Mouse (Mus musculus) retina, embryonic 14.5 days (tissue): ENCODE results near the gene Asb16.

Source experiments
- DNase-seq: peaks from one replicate; pipeline ENCODE4 v3.0.0-alpha.2; 2015; ENCODE audit warnings: low spot score

Asb16 gene

DNA sequence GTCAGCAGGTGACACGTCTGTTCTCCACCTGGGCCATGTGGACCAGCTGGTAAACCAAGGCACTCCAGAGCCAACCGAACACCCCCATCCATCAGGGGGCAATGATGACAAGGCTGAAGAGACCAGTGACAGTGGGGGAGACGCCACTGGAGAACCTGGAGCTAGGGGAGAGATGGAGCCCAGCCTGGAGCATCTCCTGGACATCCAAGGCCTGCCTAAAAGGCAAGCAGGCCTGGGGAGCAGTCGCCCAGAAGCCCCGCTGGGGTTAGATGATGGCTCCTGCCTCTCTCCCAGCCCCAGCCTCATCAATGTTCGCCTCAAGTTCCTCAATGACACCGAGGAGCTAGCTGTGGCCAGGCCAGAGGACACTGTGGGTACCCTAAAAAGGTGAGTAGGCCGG is 18.9 kb downstream of the Asb16 start:
- DNase-seq = no peak

DNA sequence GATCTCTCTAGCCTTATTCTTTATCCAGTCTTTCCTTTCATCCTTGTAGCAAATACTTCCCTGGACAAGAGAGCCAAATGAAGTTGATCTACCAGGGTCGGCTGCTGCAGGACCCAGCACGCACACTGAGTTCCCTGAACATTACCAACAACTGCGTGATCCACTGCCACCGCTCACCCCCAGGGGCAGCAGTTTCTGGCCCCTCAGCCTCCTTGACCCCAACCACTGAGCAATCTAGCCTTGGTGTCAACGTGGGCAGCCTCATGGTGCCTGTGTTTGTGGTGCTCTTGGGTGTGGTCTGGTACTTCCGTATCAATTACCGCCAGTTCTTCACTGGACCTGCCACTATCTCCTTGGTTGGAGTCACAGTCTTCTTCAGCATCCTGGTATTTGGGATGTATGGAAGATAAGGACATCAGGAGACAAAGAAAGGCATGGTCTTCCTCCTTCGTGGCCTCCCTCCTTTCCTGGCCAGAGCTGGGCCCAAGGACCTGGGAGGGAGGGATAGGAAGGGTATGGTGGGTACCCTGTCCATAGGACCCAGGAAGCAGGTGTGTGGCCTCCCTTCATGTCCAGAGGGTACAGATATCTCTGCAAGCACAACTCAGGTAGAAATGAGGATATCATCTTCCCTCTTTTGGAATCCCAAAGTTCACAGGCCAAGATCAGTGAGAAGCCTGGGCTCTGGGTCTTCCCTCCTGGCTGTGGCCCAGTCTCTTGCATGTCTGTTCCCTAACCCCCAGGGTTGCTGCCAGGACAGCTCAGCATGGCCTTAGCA is 19.7 kb downstream of the Asb16 start:
- DNase-seq = no peak

DNA sequence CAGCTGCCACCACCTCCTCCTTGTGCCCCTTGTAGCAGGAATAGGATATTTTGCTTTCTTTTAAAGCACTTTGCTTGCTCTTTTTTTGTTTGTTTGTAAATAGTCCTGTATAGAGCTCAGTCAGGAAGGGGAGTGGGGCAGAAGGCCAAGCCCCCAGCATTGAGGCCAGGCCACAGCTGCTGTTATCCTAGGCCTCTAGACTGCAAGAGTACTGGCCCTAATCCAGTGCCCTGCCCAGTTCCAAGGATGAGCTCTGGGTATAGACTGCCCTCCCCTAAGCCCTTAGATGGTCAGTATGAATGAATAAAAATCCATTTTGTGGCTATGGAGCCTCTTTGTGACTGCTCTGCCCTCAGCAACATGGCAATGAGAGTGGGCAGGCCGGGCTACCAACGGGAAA is 20.4 kb downstream of the Asb16 start:
- no peak for DNase-seq

DNA sequence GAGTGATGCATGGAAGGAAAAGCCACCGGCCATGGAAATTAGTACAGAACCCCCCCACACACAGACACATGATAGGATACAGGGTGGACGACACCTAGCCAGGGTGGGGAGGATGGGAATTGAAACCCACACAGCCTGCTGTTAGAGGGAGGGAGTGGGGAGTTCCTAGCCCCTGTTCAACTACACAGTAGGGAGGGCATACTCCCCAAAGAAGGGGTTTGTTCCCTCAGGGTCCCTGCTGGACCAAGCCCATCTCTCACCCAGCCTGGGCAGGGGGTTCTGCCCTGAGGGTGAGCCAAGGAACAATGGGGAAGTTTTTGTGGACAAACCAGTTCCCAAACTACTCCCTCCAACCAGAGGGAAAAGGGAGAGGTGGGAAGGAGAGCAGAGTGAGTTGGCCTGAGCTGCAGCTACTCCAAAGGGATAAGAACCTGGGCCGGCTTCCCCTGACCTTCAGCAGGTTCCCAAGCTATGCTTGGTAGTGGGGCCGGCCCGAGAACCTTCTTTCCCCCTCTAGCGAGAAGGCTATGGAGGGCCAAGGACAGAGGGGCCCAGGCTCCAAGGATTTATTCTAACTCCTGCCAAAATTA is 21.1 kb downstream of the Asb16 start:
- DNase-seq = no peak

DNA sequence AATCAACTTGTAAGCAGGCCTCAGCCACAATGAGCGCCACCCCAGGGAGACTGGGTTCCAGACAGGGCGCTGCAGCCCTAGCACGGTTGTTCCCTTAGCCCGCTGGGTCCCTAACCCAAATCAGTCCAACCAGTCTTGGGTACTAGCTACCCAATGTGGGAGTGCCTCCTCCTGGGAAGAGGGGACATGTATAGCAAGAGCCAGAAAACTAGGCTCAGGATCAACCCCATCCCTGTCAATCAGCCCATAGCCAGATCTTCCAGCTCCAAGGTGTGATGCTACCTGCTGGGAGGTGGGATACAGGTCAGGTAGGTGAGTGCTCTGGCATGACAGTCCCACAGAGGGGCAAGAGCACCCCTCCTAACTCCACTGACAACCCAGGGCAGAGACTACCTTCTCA is 21.6 kb downstream of the Asb16 start:
- no peak for DNase-seq

DNA sequence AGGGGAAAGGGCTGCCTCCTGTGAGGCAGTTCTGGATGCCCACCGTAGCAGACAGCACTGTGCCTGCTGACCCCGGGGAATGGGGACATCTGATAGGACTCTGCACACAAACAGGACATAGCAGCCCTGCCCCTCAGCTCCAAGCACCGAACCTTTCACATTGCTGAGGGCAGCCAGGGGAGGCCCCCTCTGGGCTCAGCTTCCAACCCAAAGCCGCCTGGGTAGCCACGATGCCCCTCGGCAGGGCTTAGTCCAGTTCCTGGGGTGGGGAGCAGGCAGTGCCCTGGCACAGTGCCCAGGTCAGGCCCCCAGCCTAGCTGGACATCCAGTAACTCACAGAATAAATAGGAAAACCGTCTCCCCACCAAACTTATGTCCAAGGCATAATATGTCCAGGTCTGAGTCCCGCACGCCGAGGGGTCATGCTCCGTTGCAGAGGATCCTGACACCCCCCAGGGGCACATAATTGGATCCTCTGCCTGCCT is 22.6 kb downstream of the Asb16 start:
- no peak for DNase-seq

DNA sequence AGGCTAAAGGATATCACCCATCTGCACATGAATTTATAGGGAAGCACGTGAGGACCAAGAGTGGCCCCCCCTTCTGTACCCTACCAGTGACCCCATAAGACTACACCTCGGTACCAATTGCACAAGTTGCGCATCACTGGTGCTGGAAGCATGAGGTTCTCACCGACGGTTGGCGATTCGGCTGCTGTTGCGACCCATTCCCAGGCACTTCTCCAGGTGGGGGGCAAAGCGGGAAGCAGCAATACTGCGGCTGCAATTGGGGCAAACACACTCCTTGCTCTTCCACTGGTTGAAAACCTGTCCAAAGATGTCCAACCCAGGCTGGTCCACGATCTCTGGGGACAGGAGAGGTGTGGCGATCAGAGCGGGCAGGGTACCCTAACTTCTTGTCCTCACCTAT is 25.4 kb downstream of the Asb16 start:
- no peak for DNase-seq

DNA sequence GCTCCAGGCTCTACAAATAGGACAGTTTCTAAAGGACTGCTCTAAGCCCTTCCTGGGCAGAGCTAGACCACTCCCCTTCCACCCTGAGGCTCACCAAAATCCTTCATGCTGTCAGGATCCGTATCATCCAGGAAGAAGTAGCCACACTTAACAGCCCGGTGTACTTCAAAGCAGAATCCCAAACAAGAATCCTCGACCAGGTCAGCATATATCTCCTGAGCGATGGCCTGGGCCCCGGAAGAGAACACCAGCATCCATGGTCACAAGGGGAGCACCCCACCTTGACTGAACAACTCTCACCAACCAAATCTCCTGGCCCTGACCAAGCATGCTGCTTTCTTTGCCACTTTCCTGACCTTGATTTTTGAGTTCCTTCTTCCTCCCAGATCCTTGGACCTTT is 25.9 kb downstream of the Asb16 start:
- no peak for DNase-seq

DNA sequence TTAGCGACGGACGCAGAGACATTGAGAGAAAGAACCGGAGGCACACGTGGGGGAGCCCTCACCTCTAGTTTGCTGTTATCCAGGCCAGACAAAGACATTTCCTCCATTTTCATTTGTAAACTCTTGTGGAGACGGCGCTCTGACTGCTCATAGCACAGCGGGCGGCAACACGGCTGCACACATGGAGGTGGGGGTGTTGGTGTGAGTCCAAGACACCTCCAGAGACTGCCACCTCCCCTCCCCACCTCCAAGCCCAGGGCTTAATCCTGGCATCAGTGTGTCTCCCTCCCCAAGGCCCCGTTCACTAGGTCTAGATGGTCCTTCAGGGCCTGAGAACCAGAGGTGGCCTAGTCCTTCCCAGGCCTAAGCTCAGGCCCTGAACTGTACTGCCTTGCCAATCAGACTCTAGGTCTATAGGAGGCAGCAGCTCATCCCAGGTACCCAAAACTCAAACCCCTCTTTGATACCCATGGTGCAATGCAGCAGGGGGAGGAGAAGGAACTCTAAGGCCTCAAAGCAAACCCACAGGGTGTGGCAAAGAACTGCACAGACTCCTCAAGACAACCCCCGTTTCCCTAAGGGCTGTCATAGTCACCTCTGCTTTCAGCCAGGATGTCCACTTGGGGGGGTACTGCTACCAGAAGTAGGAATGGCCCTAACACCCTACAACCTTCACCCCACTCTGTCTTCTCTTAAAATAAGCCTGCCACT is 26.5 kb downstream of the Asb16 start:
- DNase-seq = peak; percentile 29

DNA sequence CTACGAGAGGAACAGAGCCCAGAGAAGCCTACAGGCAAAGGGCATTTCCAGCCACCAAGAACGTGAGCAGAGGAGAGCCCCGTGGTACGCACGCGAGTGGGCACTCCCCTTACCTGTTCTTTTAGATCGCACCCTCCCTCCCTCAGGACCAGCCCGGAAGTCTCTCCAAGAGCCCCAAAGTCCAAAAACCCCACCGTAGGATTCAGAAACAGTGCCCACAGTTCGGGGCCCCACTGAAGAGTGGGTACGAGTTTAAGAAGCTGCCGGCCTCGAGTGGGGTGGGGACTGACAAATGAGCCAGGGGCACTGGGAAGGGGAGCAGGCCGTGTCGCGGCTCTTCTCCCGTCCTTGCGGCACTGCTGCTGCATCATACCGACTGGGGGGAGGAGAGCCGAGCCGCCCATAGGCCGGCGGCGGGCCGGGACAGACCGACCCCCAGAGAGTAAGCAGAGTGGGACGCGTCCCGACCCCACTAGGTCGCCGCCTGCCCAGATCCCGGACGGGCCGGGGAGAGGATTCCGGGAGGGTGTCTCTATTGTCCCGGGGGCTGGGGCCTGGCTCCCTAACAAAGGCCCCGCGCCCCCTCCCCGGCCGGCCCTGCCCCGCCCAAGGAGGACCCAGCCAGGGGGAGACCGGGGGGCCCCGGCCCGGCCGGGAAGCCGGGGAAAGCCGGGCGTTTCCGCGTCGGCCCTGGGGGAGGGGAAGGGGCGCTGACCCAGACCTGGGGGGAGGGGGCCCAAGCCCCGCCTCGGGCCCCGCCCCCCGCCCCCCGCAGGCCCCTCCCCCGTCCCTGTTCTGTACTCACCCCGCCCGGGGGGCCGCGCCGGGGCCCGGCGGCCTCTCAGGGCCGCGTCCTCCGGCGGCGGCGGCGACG is 27.3 kb downstream of the Asb16 start:
- peak; percentile 71 for DNase-seq

DNA sequence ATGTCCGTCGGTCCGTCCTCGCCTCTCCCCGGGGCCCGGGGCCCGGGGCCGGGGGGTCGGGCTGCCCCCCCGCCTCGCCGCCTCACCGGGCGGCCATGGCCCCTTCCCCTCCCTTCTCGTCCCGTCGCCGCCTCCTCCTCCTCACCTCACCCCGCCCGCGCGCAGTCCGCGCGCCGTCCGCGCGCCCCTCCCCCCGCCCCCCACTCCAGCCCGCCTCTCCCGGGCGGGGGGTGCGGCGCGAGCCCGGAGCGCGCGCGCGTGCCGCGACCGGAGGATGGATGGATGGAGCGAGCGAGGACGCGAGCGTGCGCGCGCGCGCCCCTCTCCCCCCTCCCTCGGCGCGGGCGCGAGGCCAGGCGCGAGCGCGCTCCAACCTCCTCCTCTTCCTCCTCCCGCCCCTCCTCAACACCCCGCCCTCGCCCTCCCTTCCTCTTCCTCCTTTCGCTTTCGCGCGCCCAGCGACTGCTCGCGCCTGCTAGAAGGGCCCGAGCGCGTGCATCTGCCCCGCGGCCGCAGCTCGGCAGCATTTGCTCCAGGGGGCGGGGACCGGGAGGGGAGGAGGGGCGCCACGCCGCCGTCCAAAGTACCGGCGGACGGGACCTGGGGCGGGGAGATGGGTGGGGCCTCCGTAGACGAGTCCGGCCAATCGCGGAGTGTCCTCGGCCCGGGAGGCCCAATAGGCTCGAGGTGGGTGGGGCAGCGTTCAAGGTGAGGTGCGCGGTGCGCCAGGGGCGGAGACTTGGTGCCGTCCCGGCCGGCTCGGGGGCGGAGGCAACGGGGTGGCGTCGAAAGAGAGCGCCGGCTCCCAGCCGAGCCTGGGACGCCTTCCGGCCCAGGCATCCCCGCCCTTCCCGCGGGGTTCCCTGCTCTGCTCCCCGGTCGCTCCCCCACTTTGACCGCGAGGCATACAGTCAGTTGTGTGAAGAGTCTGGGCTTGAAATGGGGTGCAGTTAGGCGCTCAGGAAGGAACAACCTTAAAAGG is 28.2 kb downstream of the Asb16 start, which contains the start of gene Atxn7l3:
Atxn7l3 (minus strand) TSS at position 141 of the 982 bp plus-strand sequence.
- peak; percentile 98 for DNase-seq

DNA sequence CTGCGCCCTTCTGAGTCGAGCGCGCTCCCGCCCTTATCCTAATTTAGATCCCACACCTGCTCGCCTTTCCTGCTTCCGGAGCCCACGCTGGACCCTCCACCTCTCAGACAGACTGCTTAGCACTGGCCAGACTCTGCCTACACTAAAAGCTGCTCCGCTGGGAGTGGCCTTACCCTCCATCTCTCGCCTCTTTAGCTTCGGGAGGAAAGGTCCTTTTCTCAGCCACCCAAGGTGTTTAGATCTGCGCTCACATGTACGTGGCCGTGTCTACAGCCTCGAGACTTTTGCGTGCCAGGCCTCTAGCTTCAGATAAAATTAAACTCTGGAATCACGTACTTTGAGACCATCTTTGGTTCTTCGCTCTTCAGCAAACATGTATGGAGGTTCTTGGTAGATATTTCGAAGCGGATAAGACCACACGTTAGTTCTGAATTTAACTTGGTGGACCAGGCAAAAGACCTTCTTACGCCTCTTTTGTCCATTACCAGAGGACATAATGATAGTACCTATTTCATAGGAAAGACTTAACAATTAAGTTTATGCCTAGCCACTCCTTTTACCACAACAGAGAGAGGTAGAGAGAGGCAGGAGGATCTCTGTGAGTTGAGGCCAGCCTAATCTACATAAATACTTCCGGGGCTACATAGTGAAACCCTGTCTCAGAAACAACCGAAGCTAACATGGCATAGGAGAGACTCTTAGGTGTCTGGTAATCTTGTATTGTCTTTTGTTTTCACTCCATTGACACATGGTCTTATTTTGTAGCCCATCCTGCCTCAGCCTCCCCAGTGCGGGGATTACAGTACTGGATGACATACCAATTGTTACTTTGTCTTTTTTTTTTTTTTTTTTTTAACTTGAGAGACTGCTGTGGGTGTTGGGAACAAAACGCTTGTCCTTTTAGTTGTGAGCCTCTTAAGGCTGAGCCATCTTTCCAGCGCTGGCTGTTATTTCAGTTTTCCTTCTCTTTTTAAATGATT is 29.3 kb downstream of the Asb16 start:
- no peak for DNase-seq

DNA sequence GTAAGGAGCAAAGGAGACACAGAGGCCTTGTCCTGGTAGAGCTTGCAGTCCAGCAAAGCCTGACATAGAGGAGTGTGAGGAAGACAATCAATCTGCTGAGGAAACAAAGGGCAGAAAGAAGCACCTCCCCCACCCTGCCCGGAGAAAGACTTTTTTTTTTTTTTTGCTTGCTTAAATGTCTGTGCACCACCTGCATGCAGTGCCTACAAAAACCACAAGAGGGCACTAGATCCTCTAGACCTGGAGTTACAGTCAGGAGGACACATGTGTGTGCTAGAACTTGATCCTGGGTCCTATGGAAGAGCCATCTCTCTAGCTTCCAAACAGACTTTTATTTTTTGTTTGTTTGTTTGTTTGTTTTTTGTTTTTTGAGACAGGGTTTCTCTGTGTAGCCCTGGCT is 31.3 kb downstream of the Asb16 start:
- peak; percentile 79 for DNase-seq

DNA sequence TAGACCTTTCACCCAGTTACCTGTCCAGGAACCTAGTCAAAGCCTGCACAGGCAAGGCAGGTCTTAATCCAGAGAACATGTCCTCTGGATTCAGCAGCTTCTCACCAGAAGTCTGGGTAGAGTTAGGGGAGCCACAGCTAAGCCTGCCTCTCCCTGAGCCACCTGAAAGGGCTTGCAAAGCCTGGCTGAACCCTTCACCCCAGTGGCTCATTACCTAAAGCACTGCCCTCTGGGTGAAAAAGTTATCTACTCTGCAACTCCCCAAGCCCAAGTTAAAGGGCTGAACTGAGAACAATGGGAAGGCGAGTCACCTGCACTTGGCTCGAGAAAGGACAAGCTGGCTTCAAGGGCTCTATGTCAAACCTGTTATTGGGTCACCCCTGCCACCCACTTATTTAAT is 35.6 kb downstream of the Asb16 start:
- no peak for DNase-seq

DNA sequence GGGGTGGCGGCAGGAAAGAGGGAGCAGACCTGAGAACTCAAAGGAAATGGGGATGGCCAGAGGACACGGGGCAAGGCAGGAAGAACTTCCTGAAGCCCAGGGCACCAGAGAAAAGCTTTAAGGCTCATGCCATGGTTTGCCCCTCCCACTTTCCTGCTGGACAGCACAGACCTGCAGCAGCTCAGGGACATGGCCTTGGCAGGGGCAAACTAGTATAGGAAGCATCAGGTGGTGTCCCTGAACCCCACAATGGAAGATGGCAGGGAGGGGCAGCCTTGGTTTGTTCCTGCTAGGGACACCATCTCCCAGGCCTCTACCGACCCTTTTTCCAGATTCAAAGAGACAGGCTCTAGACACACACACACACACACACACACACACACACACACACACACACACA is 36.8 kb downstream of the Asb16 start:
- no peak for DNase-seq

DNA sequence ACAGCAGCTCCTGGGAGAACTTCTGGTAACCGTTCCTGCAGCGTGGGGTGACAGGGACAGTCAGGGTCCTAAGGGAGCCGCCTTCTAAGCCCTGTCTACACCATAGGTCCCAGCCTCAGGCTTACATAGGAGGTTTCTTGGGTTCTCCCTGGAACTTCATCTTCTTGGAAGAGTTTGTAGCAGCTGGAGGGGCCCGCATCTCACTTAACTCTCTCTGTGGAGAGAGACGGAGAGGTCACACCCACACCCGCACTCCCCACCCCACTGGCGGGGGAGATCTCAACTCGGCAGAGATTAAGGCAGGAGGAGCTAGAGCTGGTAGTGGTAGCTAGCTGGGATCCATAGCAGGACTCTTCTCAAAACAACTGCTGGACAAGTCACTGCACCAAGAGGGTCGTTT is 39.6 kb downstream of the Asb16 start:
- DNase-seq = no peak

DNA sequence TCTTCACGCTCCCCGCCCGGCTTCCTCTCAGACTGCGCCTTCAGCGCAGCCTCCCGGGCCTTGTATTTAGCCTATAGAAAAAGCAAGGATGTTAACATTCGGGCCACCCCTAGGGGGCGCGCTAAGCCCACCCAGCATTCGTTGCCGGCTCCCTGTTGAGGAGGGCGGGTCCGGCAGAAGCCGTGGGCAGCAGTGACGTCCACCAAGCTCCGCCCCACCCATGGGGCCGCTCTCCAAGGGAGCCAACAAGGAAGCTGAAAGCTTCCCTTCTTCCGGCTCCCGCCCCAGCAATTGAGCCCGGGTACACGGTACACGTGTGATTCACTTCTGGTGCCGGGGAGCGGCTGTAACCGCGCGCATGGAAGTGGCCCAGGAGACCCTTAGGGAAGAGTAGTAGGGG is 40.4 kb downstream of the Asb16 start:
- peak; percentile 99 for DNase-seq

DNA sequence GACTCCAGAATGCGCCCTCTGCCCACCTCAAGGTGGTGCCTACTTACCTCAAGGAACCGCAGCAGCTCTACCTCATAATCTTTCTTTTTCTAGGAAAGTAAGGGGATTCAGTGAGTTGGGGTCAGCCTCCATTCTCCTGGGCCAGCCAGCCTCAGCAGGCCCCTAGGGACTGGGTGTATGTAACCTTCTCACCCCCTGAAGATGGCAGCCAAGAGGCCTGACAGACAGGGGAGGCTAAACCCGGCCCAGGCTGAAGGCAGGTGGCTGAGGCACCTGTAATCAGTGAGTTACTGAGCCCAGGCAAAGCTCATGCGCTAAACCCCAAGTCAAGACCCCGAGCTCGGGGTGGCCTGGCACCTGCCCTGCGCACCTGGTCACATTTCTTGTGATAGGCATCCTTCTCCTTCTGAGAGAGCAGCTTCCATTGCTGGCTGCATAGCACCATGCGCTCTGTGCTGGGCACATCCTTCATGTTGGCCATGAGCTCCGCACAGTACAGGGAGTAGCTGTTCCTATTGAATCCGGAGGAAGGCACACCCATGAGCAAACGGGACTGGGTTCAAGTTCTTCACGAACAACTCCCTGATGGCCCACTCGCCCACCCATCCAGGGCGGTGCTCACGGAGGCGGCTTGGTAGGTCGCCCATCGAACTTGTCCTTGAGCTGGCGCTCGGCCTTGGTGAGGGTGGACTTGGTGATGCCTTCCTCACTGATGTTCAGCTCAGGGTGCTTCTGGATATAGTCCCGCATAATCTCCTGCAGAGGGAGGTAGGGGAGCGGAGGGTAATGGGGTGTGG is 41.5 kb downstream of the Asb16 start:
- DNase-seq = no peak
